Mouse (Mus musculus): Measurements from ENCODE around the gene Perp. TPM values are rescaled to one million over a fixed set of nuclear protein-coding genes. Genes with fewer than 3 reads are reported as not detected.

Perp gene
- polyA plus RNA-seq, 1 experiment from 2014 or later: 7.5 TPM

DNA sequence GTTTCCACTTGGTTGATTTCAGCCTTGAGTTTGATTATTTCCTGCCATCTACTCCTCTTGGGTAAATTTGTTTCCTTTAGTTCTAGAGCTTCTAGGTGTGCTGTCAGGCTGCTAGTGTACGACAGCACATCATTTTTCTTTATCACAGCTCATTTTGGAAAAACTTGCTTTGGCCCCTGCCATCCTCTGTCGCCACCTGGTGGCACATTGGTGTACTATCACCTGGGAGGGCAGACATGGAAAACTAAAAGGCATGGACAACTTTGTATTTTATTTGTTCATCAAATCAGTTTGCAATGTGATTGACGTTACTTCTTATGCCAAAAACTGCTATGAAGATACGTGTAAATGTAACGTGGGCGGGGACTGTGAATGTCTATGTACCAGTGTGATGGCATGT lies 59.3 kb downstream of the Perp start:
- H3K27me3 ChIP-seq (replicated peaks): no peaks in the 10 kb centered on the region
- ATAC-seq: no peak
- no peaks in the 10 kb centered on the region for H3K4me1 ChIP-seq
- H3K9ac ChIP-seq: no peak overlapping the region
- no peak overlapping the region for H3K4me3 ChIP-seq
- no peak overlapping the region for H3K4me2 ChIP-seq
- H3K9me3 ChIP-seq (replicated peaks): no peaks in the 10 kb centered on the region
- no peak overlapping the region for H3K27ac ChIP-seq
- 10% methylated on average over 6 of the region's 6 CpGs for WGBS (ENCODE audit: insufficient replicate concordance)
- H3K36me3 ChIP-seq: no peaks in the 10 kb centered on the region

Other genes with a start within 250 kb of the Perp start
- gene Arfgef3, start 101.1 kb upstream of the Perp start, polyA plus RNA-seq (2016; fragmentation: Nextera tagmentation; extraction: Ambion mirVana): 0.04 and 0.05 TPM in 2 replicates
- not detected in 2 replicates for gene Gm4922, start 58.2 kb upstream of the Perp start, polyA plus RNA-seq (2016; fragmentation: Nextera tagmentation; extraction: Ambion mirVana)
- 0.80 and 1.2 TPM in 2 replicates for gene Tnfaip3, start 170.6 kb downstream of the Perp start, polyA plus RNA-seq (2016; fragmentation: Nextera tagmentation; extraction: Ambion mirVana)

All from liver, embryonic 12.5 days (tissue).